Mouse (Mus musculus): ENCODE data around the gene Tuba4a.
A peak's percentile ranks its signal among the peaks of the same experiment; 100 is the strongest.

Gene Tuba4a

GRCm38 (mm10) chr1:75190577-75190976 lies 29.1 kb downstream of the Tuba4a start:
- Histone ChIP-seq H3K27me3 (ENCODE audit: insufficient read depth, low read length) (no peaks in the 10 kb centered on the region), H3K4me3 (replicated peaks; ENCODE audit: low read length) (peak overlapping the region; percentile 90), H3K36me3 (ENCODE audit: insufficient read depth, low read length) (peaks cover 37% of the 10 kb centered on the region), H3K9me3 (ENCODE audit: low read length) (no peaks in the 10 kb centered on the region), H3K4me1 (replicated peaks; ENCODE audit: low read depth, low read length) (peaks cover 34% of the 10 kb centered on the region)
- TF ChIP-seq CTCF (conservative IDR thresholded peaks at IDR 0.05; ENCODE audit: low read length) (no peak), NANOG (IDR thresholded peaks at IDR 0.05; ENCODE audit: borderline replicate concordance, low read length) (no peak), POU5F1 (IDR thresholded peaks at IDR 0.05; ENCODE audit: borderline replicate concordance, low read length) (no peak)

- Histone ChIP-seq H3K9me3 (ENCODE audit: low read length) (no peaks in the 10 kb centered on the region), H3K36me3 (ENCODE audit: insufficient read depth, low read length) (peaks cover 38% of the 10 kb centered on the region), H3K4me3 (replicated peaks; ENCODE audit: low read length) (no peak overlapping the region), H3K4me1 (replicated peaks; ENCODE audit: low read depth, low read length) (peaks cover 40% of the 10 kb centered on the region), H3K27me3 (ENCODE audit: insufficient read depth, low read length) (no peaks in the 10 kb centered on the region)
- TF ChIP-seq POU5F1 (IDR thresholded peaks at IDR 0.05; ENCODE audit: borderline replicate concordance, low read length), result no peak
- TF ChIP-seq NANOG (IDR thresholded peaks at IDR 0.05; ENCODE audit: borderline replicate concordance, low read length), result no peak
- TF ChIP-seq CTCF (conservative IDR thresholded peaks at IDR 0.05; ENCODE audit: low read length), result no peak
Observed at GRCm38 (mm10) chr1:75187914-75188483, 31.7 kb downstream of the Tuba4a start.

GRCm38 (mm10) chr1:75187126-75187525 lies 32.5 kb downstream of the Tuba4a start:
- Histone ChIP-seq H3K27me3 (ENCODE audit: insufficient read depth, low read length) (no peaks in the 10 kb centered on the region), H3K4me3 (replicated peaks; ENCODE audit: low read length) (no peak overlapping the region), H3K9me3 (ENCODE audit: low read length) (no peaks in the 10 kb centered on the region), H3K36me3 (ENCODE audit: insufficient read depth, low read length) (peaks cover 46% of the 10 kb centered on the region), H3K4me1 (replicated peaks; ENCODE audit: low read depth, low read length) (peaks cover 43% of the 10 kb centered on the region)
- TF ChIP-seq POU5F1 (IDR thresholded peaks at IDR 0.05; ENCODE audit: borderline replicate concordance, low read length) (no peak), NANOG (IDR thresholded peaks at IDR 0.05; ENCODE audit: borderline replicate concordance, low read length) (no peak)

- peaks cover 54% of the 10 kb centered on the region for H3K36me3 ChIP-seq (ENCODE audit: insufficient read depth, low read length)
- H3K4me3 ChIP-seq (replicated peaks; ENCODE audit: low read length), result peak overlapping the region; percentile 64
- H3K4me1 ChIP-seq (replicated peaks; ENCODE audit: low read depth, low read length), result peaks cover 48% of the 10 kb centered on the region
- H3K27me3 ChIP-seq (ENCODE audit: insufficient read depth, low read length), result no peaks in the 10 kb centered on the region
- TF ChIP-seq CTCF (conservative IDR thresholded peaks at IDR 0.05; ENCODE audit: low read length) (no peak), POU5F1 (IDR thresholded peaks at IDR 0.05; ENCODE audit: borderline replicate concordance, low read length) (no peak), NANOG (IDR thresholded peaks at IDR 0.05; ENCODE audit: borderline replicate concordance, low read length) (no peak)
- no peaks in the 10 kb centered on the region for H3K9me3 ChIP-seq (ENCODE audit: low read length)
Observed at GRCm38 (mm10) chr1:75185495-75185894, 34.2 kb downstream of the Tuba4a start.

GRCm38 (mm10) chr1:75182160-75182559 lies 37.5 kb downstream of the Tuba4a start:
- no peak overlapping the region for H3K4me3 ChIP-seq (replicated peaks; ENCODE audit: low read length)
- H3K36me3 ChIP-seq (ENCODE audit: insufficient read depth, low read length), result peaks cover 64% of the 10 kb centered on the region
- H3K27me3 ChIP-seq (ENCODE audit: insufficient read depth, low read length), result no peaks in the 10 kb centered on the region
- H3K9me3 ChIP-seq (ENCODE audit: low read length), result no peaks in the 10 kb centered on the region
- peaks cover 59% of the 10 kb centered on the region for H3K4me1 ChIP-seq (replicated peaks; ENCODE audit: low read depth, low read length)
- TF ChIP-seq NANOG (IDR thresholded peaks at IDR 0.05; ENCODE audit: borderline replicate concordance, low read length) (no peak), CTCF (conservative IDR thresholded peaks at IDR 0.05; ENCODE audit: low read length) (peak; percentile 27; the same call in 1 of the 2 replicates)

GRCm38 (mm10) chr1:75181377-75181870 lies 38.2 kb downstream of the Tuba4a start:
- H3K27me3 ChIP-seq (ENCODE audit: insufficient read depth, low read length), result no peaks in the 10 kb centered on the region
- peaks cover 67% of the 10 kb centered on the region for H3K36me3 ChIP-seq (ENCODE audit: insufficient read depth, low read length)
- TF ChIP-seq POU5F1 (IDR thresholded peaks at IDR 0.05; ENCODE audit: borderline replicate concordance, low read length) (no peak), NANOG (IDR thresholded peaks at IDR 0.05; ENCODE audit: borderline replicate concordance, low read length) (no peak)
- peaks cover 54% of the 10 kb centered on the region for H3K4me1 ChIP-seq (replicated peaks; ENCODE audit: low read depth, low read length)
- H3K4me3 ChIP-seq (replicated peaks; ENCODE audit: low read length), result no peak overlapping the region
- H3K9me3 ChIP-seq (ENCODE audit: low read length), result no peaks in the 10 kb centered on the region

- H3K4me3 ChIP-seq (replicated peaks; ENCODE audit: low read length), result no peak overlapping the region
- TF ChIP-seq NANOG (IDR thresholded peaks at IDR 0.05; ENCODE audit: borderline replicate concordance, low read length) (no peak), POU5F1 (IDR thresholded peaks at IDR 0.05; ENCODE audit: borderline replicate concordance, low read length) (no peak), CTCF (conservative IDR thresholded peaks at IDR 0.05; ENCODE audit: low read length) (no peak)
- H3K4me1 ChIP-seq (replicated peaks; ENCODE audit: low read depth, low read length), result peaks cover 47% of the 10 kb centered on the region
- no peaks in the 10 kb centered on the region for H3K27me3 ChIP-seq (ENCODE audit: insufficient read depth, low read length)
- peaks cover 67% of the 10 kb centered on the region for H3K36me3 ChIP-seq (ENCODE audit: insufficient read depth, low read length)
- no peaks in the 10 kb centered on the region for H3K9me3 ChIP-seq (ENCODE audit: low read length)
Observed at GRCm38 (mm10) chr1:75180741-75181140, 38.9 kb downstream of the Tuba4a start.

- peaks cover 67% of the 10 kb centered on the region for H3K36me3 ChIP-seq (ENCODE audit: insufficient read depth, low read length)
- no peaks in the 10 kb centered on the region for H3K27me3 ChIP-seq (ENCODE audit: insufficient read depth, low read length)
- H3K4me3 ChIP-seq (replicated peaks; ENCODE audit: low read length), result peak within 1 kb of the TSS; percentile 90
- H3K4me1 ChIP-seq (replicated peaks; ENCODE audit: low read depth, low read length), result peaks cover 41% of the 10 kb centered on the region
- no peak for TF ChIP-seq NANOG (IDR thresholded peaks at IDR 0.05; ENCODE audit: borderline replicate concordance, low read length)
- no peaks in the 10 kb centered on the region for H3K9me3 ChIP-seq (ENCODE audit: low read length)
Observed at GRCm38 (mm10) chr1:75180105-75180590, 39.5 kb downstream of the Tuba4a start, which contains the start of gene Abcb6. Abcb6 (minus strand) TSS chr1:75180392.

All from E14TG2a.4 (cell line).